Mouse (Mus musculus): ENCODE measurements around the gene Tkt.

DNA sequence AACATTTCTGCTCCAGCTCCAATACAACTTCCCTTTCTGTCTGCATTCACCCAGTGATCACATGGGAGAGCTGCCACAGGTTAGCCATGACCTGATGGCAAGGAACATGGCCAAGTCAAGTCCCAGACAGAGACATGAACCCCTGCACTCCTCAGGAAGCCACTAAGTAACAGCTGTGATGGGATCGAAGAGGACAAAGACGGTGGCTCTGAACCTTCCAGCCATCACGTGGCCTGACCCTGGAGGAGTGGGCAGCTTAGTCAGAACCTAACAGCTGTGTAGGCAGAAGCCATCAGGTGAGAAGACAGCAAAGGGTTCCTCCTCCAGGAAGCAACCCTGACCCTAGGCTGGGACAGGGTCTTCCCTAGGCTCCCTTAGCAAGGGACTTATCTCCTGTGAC is 61.3 kb downstream of the Tkt start:
- no peak for TF ChIP-seq POLR2A (IDR thresholded peaks at IDR 0.05; ENCODE audit: borderline replicate concordance, low read depth, low read length)
- no peak for TF ChIP-seq CTCF (IDR thresholded peaks at IDR 0.05; ENCODE audit: low read depth, low read length)
